Mouse (Mus musculus): ENCODE measurements around the gene Deaf1. TPM values are rescaled to one million over a fixed set of nuclear protein-coding genes. Genes with fewer than 3 reads are reported as not detected.

The Deaf1 gene
- total and polyA plus RNA-seq, 2 experiments from 2014 or later: 218 to 237 TPM

- Histone ChIP-seq H3K4me3 (ENCODE audit: low read length) (no peak overlapping the region), H3K27me3 (ENCODE audit: insufficient read depth, low read length) (no peaks in the 10 kb centered on the region), H3K9me3 (ENCODE audit: low read length) (no peaks in the 10 kb centered on the region), H3K36me3 (ENCODE audit: insufficient read depth, low read length) (peaks cover 12% of the 10 kb centered on the region; the same call in 1 of the 2 replicates), H3K4me1 (ENCODE audit: insufficient read depth, low read length) (0 out of 2 replicates have a peak, but pooled peaks cover 3% of the 10 kb centered on the region), H3K27ac (no peak overlapping the region), H3K9ac (replicated peaks; ENCODE audit: low read length) (no peak overlapping the region), H3K4me2 (ENCODE audit: low read depth, low read length) (no peak overlapping the region)
- DNase-seq (ENCODE audit: low spot score) (peak; percentile 35), ATAC-seq (0 out of 2 replicates have a peak, but pooled peaks have one; percentile 48)
- WGBS: 76% methylated on average over 4 of the region's 4 CpGs
- TF ChIP-seq CTCF (IDR thresholded peaks at IDR 0.05; ENCODE audit: low read depth): no peak
These were observed 8.2 kb upstream of the Deaf1 start for GRCm38 (mm10) chr7:141335682-141336081.

GRCm38 (mm10) chr7:141335044-141335579, 7.6 kb upstream of the Deaf1 start:
- H3K4me3 ChIP-seq (ENCODE audit: low read length): no peak overlapping the region
- H3K9ac ChIP-seq (replicated peaks; ENCODE audit: low read length): no peak overlapping the region
- H3K9me3 ChIP-seq (ENCODE audit: low read length): no peaks in the 10 kb centered on the region
- WGBS: 58% methylated on average over 2 of the region's 2 CpGs
- 0 out of 2 replicates have a peak, but pooled peaks cover 3% of the 10 kb centered on the region for H3K4me1 ChIP-seq (ENCODE audit: insufficient read depth, low read length)
- ATAC-seq (no peak; the same call in 1 of the 2 replicates), DNase-seq (ENCODE audit: low spot score) (no peak)
- no peak overlapping the region for H3K4me2 ChIP-seq (ENCODE audit: low read depth, low read length)
- no peak for TF ChIP-seq CTCF (IDR thresholded peaks at IDR 0.05; ENCODE audit: low read depth)
- no peaks in the 10 kb centered on the region for H3K27me3 ChIP-seq (ENCODE audit: insufficient read depth, low read length)
- peaks cover 12% of the 10 kb centered on the region; the same call in 1 of the 2 replicates for H3K36me3 ChIP-seq (ENCODE audit: insufficient read depth, low read length)
- H3K27ac ChIP-seq: no peak overlapping the region

GRCm38 (mm10) chr7:141331990-141332389, 4.5 kb upstream of the Deaf1 start:
- ATAC-seq: no peak
- H3K27me3 ChIP-seq (ENCODE audit: insufficient read depth, low read length): no peaks in the 10 kb centered on the region
- no peak for DNase-seq (ENCODE audit: low spot score)
- H3K4me3 ChIP-seq (ENCODE audit: low read length): no peak overlapping the region
- 0 out of 2 replicates have a peak, but pooled peaks cover 7% of the 10 kb centered on the region for H3K4me1 ChIP-seq (ENCODE audit: insufficient read depth, low read length)
- 85% methylated on average over 6 of the region's 6 CpGs for WGBS
- H3K4me2 ChIP-seq (ENCODE audit: low read depth, low read length): no peak overlapping the region
- H3K9ac ChIP-seq (replicated peaks; ENCODE audit: low read length): no peak overlapping the region
- TF ChIP-seq CTCF (IDR thresholded peaks at IDR 0.05; ENCODE audit: low read depth): no peak
- H3K36me3 ChIP-seq (ENCODE audit: insufficient read depth, low read length): peaks cover 12% of the 10 kb centered on the region; the same call in 1 of the 2 replicates
- H3K9me3 ChIP-seq (ENCODE audit: low read length): no peaks in the 10 kb centered on the region
- no peak overlapping the region for H3K27ac ChIP-seq

GRCm38 (mm10) chr7:141330706-141331105, 3.2 kb upstream of the Deaf1 start:
- no peak overlapping the region for H3K4me3 ChIP-seq (ENCODE audit: low read length)
- ATAC-seq (no peak), DNase-seq (ENCODE audit: low spot score) (no peak)
- H3K27me3 ChIP-seq (ENCODE audit: insufficient read depth, low read length): no peaks in the 10 kb centered on the region
- TF ChIP-seq CTCF (IDR thresholded peaks at IDR 0.05; ENCODE audit: low read depth): no peak
- H3K27ac ChIP-seq: no peak overlapping the region
- peaks cover 18% of the 10 kb centered on the region for H3K4me1 ChIP-seq (ENCODE audit: insufficient read depth, low read length)
- no peaks in the 10 kb centered on the region for H3K9me3 ChIP-seq (ENCODE audit: low read length)
- H3K9ac ChIP-seq (replicated peaks; ENCODE audit: low read length): no peak overlapping the region
- H3K4me2 ChIP-seq (ENCODE audit: low read depth, low read length): no peak overlapping the region
- H3K36me3 ChIP-seq (ENCODE audit: insufficient read depth, low read length): peaks cover 12% of the 10 kb centered on the region; the same call in 1 of the 2 replicates

- H3K27me3 ChIP-seq (ENCODE audit: insufficient read depth, low read length): no peaks in the 10 kb centered on the region
- TF ChIP-seq CTCF (IDR thresholded peaks at IDR 0.05; ENCODE audit: low read depth): no peak
- peak overlapping the region; percentile 93 for H3K4me2 ChIP-seq (ENCODE audit: low read depth, low read length)
- H3K4me3 ChIP-seq (ENCODE audit: low read length): peak overlapping the region; percentile 58
- DNase-seq (ENCODE audit: low spot score) (no peak), ATAC-seq (no peak)
- WGBS: 14% methylated on average over 24 of the region's 24 CpGs
- peak overlapping the region; percentile 76 for H3K9ac ChIP-seq (replicated peaks; ENCODE audit: low read length)
- H3K36me3 ChIP-seq (ENCODE audit: insufficient read depth, low read length): peaks cover 10% of the 10 kb centered on the region; the same call in 1 of the 2 replicates
- no peaks in the 10 kb centered on the region for H3K9me3 ChIP-seq (ENCODE audit: low read length)
- H3K4me1 ChIP-seq (ENCODE audit: insufficient read depth, low read length): peaks cover 24% of the 10 kb centered on the region
- H3K27ac ChIP-seq: peak overlapping the region; percentile 100
These were observed 992 bp upstream of the Deaf1 start for GRCm38 (mm10) chr7:141328373-141328990.

GRCm38 (mm10) chr7:141326546-141327446, 694 bp downstream of the Deaf1 start:
- Histone ChIP-seq H3K9me3 (ENCODE audit: low read length) (no peaks in the 10 kb centered on the region), H3K27me3 (ENCODE audit: insufficient read depth, low read length) (no peaks in the 10 kb centered on the region), H3K4me2 (ENCODE audit: low read depth, low read length) (peak overlapping the region; percentile 93), H3K4me1 (ENCODE audit: insufficient read depth, low read length) (peaks cover 24% of the 10 kb centered on the region), H3K36me3 (ENCODE audit: insufficient read depth, low read length) (peaks cover 21% of the 10 kb centered on the region; the same call in 1 of the 2 replicates), H3K9ac (replicated peaks; ENCODE audit: low read length) (peak overlapping the region; percentile 76), H3K27ac (peak overlapping the region; percentile 100), H3K4me3 (ENCODE audit: low read length) (peak overlapping the region; percentile 58)
- DNase-seq (ENCODE audit: low spot score) (no peak), ATAC-seq (peak; percentile 33)
- WGBS: 4% methylated on average over 35 of the region's 35 CpGs
- no peak for TF ChIP-seq CTCF (IDR thresholded peaks at IDR 0.05; ENCODE audit: low read depth)
